Mouse (Mus musculus): Measurements from ENCODE around the gene Cry2. TPM values are rescaled to one million over a fixed set of nuclear protein-coding genes. Genes with fewer than 3 reads are reported as not detected.

The Cry2 gene
- polyA plus RNA-seq, 1 experiment from 2014 or later, result 27.1 TPM

GRCm38 (mm10) chr2:92362571-92363228 lies 71.1 kb downstream of the Cry2 start:
- peaks cover 7% of the 10 kb centered on the region; the same call in 1 of the 2 replicates for H3K4me1 ChIP-seq (replicated peaks)
- H3K36me3 ChIP-seq, result peaks cover 75% of the 10 kb centered on the region
- no peak for ATAC-seq (ENCODE audit: insufficient number of reproducible peaks, insufficient read depth, low FRiP score, low TSS enrichment, low read depth)
- H3K27ac ChIP-seq, result no peak overlapping the region
- no peaks in the 10 kb centered on the region for H3K9me3 ChIP-seq
- H3K4me2 ChIP-seq, result no peak overlapping the region
- H3K9ac ChIP-seq (replicated peaks), result no peak overlapping the region
- H3K27me3 ChIP-seq, result no peaks in the 10 kb centered on the region
- H3K4me3 ChIP-seq (replicated peaks), result no peak overlapping the region
- WGBS, result 91% methylated on average over 6 of the region's 6 CpGs

- H3K27me3 ChIP-seq, result no peaks in the 10 kb centered on the region
- no peak for ATAC-seq (ENCODE audit: insufficient number of reproducible peaks, insufficient read depth, low FRiP score, low TSS enrichment, low read depth)
- H3K4me1 ChIP-seq (replicated peaks), result no peaks in the 10 kb centered on the region
- 89% methylated on average over 8 of the region's 8 CpGs for WGBS
- peaks cover 84% of the 10 kb centered on the region for H3K36me3 ChIP-seq
- no peak overlapping the region for H3K9ac ChIP-seq (replicated peaks)
- H3K4me3 ChIP-seq (replicated peaks), result no peak overlapping the region
- no peaks in the 10 kb centered on the region for H3K9me3 ChIP-seq
- no peak overlapping the region for H3K4me2 ChIP-seq
- no peak overlapping the region for H3K27ac ChIP-seq
Measured at GRCm38 (mm10) chr2:92361795-92362194, 72.0 kb downstream of the Cry2 start.

- H3K4me3 ChIP-seq (replicated peaks), result no peak overlapping the region
- no peaks in the 10 kb centered on the region for H3K9me3 ChIP-seq
- WGBS, result 27% methylated on average over 12 of the region's 12 CpGs
- no peaks in the 10 kb centered on the region for H3K27me3 ChIP-seq
- H3K4me1 ChIP-seq (replicated peaks), result no peaks in the 10 kb centered on the region
- H3K4me2 ChIP-seq, result no peak overlapping the region
- H3K9ac ChIP-seq (replicated peaks), result no peak overlapping the region
- peaks cover 89% of the 10 kb centered on the region for H3K36me3 ChIP-seq
- ATAC-seq (ENCODE audit: insufficient number of reproducible peaks, insufficient read depth, low FRiP score, low TSS enrichment, low read depth), result no peak
- no peak overlapping the region for H3K27ac ChIP-seq
Measured at GRCm38 (mm10) chr2:92360893-92361292, 73.0 kb downstream of the Cry2 start.

- Histone ChIP-seq H3K4me1 (replicated peaks) (no peaks in the 10 kb centered on the region), H3K36me3 (peaks cover 91% of the 10 kb centered on the region), H3K4me3 (replicated peaks) (no peak overlapping the region), H3K27me3 (no peaks in the 10 kb centered on the region), H3K9me3 (no peaks in the 10 kb centered on the region), H3K4me2 (no peak overlapping the region), H3K27ac (no peak overlapping the region), H3K9ac (replicated peaks) (no peak overlapping the region)
- no peak for ATAC-seq (ENCODE audit: insufficient number of reproducible peaks, insufficient read depth, low FRiP score, low TSS enrichment, low read depth)
- 72% methylated on average over 25 of the region's 25 CpGs for WGBS
Measured at GRCm38 (mm10) chr2:92360186-92360823, 73.5 kb downstream of the Cry2 start.

GRCm38 (mm10) chr2:92359301-92359700 lies 74.5 kb downstream of the Cry2 start:
- 97% methylated on average over 2 of the region's 2 CpGs for WGBS

GRCm38 (mm10) chr2:92354224-92354623 lies 79.6 kb downstream of the Cry2 start:
- 55% methylated on average over 6 of the region's 6 CpGs for WGBS
- no peak overlapping the region for H3K27ac ChIP-seq
- no peak overlapping the region for H3K9ac ChIP-seq (replicated peaks)
- no peak for ATAC-seq (ENCODE audit: insufficient number of reproducible peaks, insufficient read depth, low FRiP score, low TSS enrichment, low read depth)
- H3K4me1 ChIP-seq (replicated peaks), result no peaks in the 10 kb centered on the region
- no peak overlapping the region for H3K4me3 ChIP-seq (replicated peaks)
- no peak overlapping the region for H3K4me2 ChIP-seq
- no peaks in the 10 kb centered on the region for H3K9me3 ChIP-seq
- H3K36me3 ChIP-seq, result peaks cover 84% of the 10 kb centered on the region
- H3K27me3 ChIP-seq, result no peaks in the 10 kb centered on the region

More at GRCm38 (mm10) chr2:92359301-92359700, 74.5 kb downstream of the Cry2 start:
- Histone ChIP-seq H3K9me3 (no peaks in the 10 kb centered on the region), H3K4me2 (no peak overlapping the region), H3K27me3 (no peaks in the 10 kb centered on the region), H3K36me3 (peaks cover 88% of the 10 kb centered on the region), H3K9ac (replicated peaks) (no peak overlapping the region), H3K27ac (no peak overlapping the region), H3K4me1 (replicated peaks) (no peaks in the 10 kb centered on the region), H3K4me3 (replicated peaks) (no peak overlapping the region)
- ATAC-seq (ENCODE audit: insufficient number of reproducible peaks, insufficient read depth, low FRiP score, low TSS enrichment, low read depth), result no peak

Small RNAs within 50 kb of the gene (microRNA-seq; reads per million reads assigned to microRNA genes)
- gene Mir7000, result not detected

Other genes starting within 250 kb of the Cry2 start
- 17.1 and 17.6 TPM in 2 replicates for gene Pex16, start 59.4 kb downstream of the Cry2 start, polyA plus RNA-seq (2016; fragmentation: Nextera tagmentation; extraction: Ambion mirVana)
- 10.7 and 13.9 TPM in 2 replicates for gene Large2, start 59.2 kb downstream of the Cry2 start, polyA plus RNA-seq (2016; fragmentation: Nextera tagmentation; extraction: Ambion mirVana)
- 3.0 and 3.3 TPM in 2 replicates for gene 1700029I15Rik, start 51.5 kb downstream of the Cry2 start, polyA plus RNA-seq (2016; fragmentation: Nextera tagmentation; extraction: Ambion mirVana)
- gene Mapk8ip1, start 32.8 kb downstream of the Cry2 start, polyA plus RNA-seq (2016; fragmentation: Nextera tagmentation; extraction: Ambion mirVana), result 29.4 and 34.8 TPM in 2 replicates
- 7.2 and 9.1 TPM in 2 replicates for gene Slc35c1, start 26.5 kb upstream of the Cry2 start, polyA plus RNA-seq (2016; fragmentation: Nextera tagmentation; extraction: Ambion mirVana)
- gene Chst1, start 165.7 kb upstream of the Cry2 start, polyA plus RNA-seq (2016; fragmentation: Nextera tagmentation; extraction: Ambion mirVana), result 5.8 TPM in 2 replicates